Mouse (Mus musculus) hindbrain, embryonic 16.5 days (tissue): Measurements from ENCODE around the gene Slc25a13. TPM values are rescaled to one million over a fixed set of nuclear protein-coding genes. Genes with fewer than 3 reads are reported as not detected.

Experiments
- ATAC-seq: fragments of 200-750 bp; cut with Nextera tagmentation; 2 replicates; pipeline ENCODE4 v1.8.0; 2017; ENCODE audit warnings: moderate TSS enrichment, moderate library complexity
- H3K27ac ChIP-seq: fragments of 300-500 bp; sonication (generic); 2 replicates; pipeline ENCODE4 v1.5.1; 2014; ENCODE audit warnings: low read depth, mild to moderate bottlenecking, control low read depth, low read length, moderate library complexity
- H3K27me3 ChIP-seq: fragments of 300-500 bp; sonication (generic); replicated peaks from 2 replicates; pipeline ENCODE4 v1.6.1; 2014; ENCODE audit warnings: low read length; ENCODE audit not compliant: control insufficient read depth, insufficient read depth
- H3K36me3 ChIP-seq: fragments of 300-500 bp; sonication (generic); 2 replicates; pipeline ENCODE4 v1.6.1; 2014; ENCODE audit warnings: mild to moderate bottlenecking, low read length, moderate library complexity, mixed read lengths; ENCODE audit not compliant: control insufficient read depth, insufficient read depth
- H3K4me1 ChIP-seq: fragments of 300-500 bp; sonication (generic); 2 replicates; pipeline ENCODE4 v1.6.1; 2014; ENCODE audit warnings: low read depth, low read length; ENCODE audit not compliant: control insufficient read depth, insufficient read depth
- H3K4me2 ChIP-seq: fragments of 300-500 bp; sonication (generic); 2 replicates; pipeline ENCODE4 v1.6.1; 2014; ENCODE audit warnings: mild to moderate bottlenecking, low read length, control low read depth, moderate library complexity
- H3K4me3 ChIP-seq: fragments of 300-500 bp; sonication (generic); 2 replicates; pipeline ENCODE4 v1.5.1; 2014; ENCODE audit warnings: mild to moderate bottlenecking, low read length, control low read depth, moderate library complexity
- H3K9ac ChIP-seq: fragments of 300-500 bp; sonication (generic); 2 replicates; pipeline ENCODE4 v1.6.1; 2014; ENCODE audit warnings: low read depth, mild to moderate bottlenecking, control low read depth, low read length, moderate library complexity
- H3K9me3 ChIP-seq: fragments of 300-500 bp; sonication (generic); 2 replicates; pipeline ENCODE4 v1.6.1; 2014; ENCODE audit warnings: mild to moderate bottlenecking, low read length, moderate library complexity; ENCODE audit not compliant: control insufficient read depth
- WGBS: fragments of 180-500 bp; shearing (Covaris S2); extraction: QIAGEN DNeasy Blood & Tissue Kit; methylation state at CpG from one replicate; pipeline ENCODE4 v1.1.7; 2014; 5-methylcytosine and 5-hydroxymethylcytosine counted together
- polyA plus RNA-seq: library from polyadenylated mRNA; unstranded; fragments of >200 nt; fragmentation: Nextera tagmentation; extraction: Ambion mirVana; gene quantifications from 2 replicates; pipeline ENCODE4 v1.2.1, GENCODE M21; 2015

Gene Slc25a13
- polyA plus RNA-seq, 1 experiment from 2014 or later = 6.3 TPM

- ATAC-seq = 0 out of 2 replicates have a peak, but pooled peaks have one; percentile 22
- H3K4me3 ChIP-seq = no peak overlapping the region
- H3K4me2 ChIP-seq = no peak overlapping the region
- no peaks in the 10 kb centered on the region for H3K9me3 ChIP-seq
- no peak overlapping the region for H3K9ac ChIP-seq
- WGBS = 33% methylated on average over 6 of the region's 6 CpGs
- no peaks in the 10 kb centered on the region for H3K27me3 ChIP-seq
- H3K27ac ChIP-seq = no peak overlapping the region
- H3K36me3 ChIP-seq = no peaks in the 10 kb centered on the region
- peaks cover 5% of the 10 kb centered on the region for H3K4me1 ChIP-seq
Measured at GRCm38 (mm10) chr6:6162146-6162545, 54.8 kb downstream of the Slc25a13 start.

- whole genome bisulfite sequencing = 78% methylated on average over 7 of the region's 7 CpGs
Measured at GRCm38 (mm10) chr6:6160645-6161426, 56.1 kb downstream of the Slc25a13 start.

GRCm38 (mm10) chr6:6159221-6159859, 57.6 kb downstream of the Slc25a13 start:
- no peak overlapping the region for H3K4me3 ChIP-seq
- H3K4me2 ChIP-seq = no peak overlapping the region
- ATAC-seq = 0 out of 2 replicates have a peak, but pooled peaks have one; percentile 31
- H3K4me1 ChIP-seq = peaks cover 5% of the 10 kb centered on the region
- H3K27ac ChIP-seq = no peak overlapping the region
- H3K9ac ChIP-seq = no peak overlapping the region
- WGBS = 12% methylated on average over 7 of the region's 7 CpGs
- no peaks in the 10 kb centered on the region for H3K36me3 ChIP-seq
- H3K27me3 ChIP-seq = no peaks in the 10 kb centered on the region
- no peaks in the 10 kb centered on the region for H3K9me3 ChIP-seq

More at GRCm38 (mm10) chr6:6160645-6161426, 56.1 kb downstream of the Slc25a13 start:
- no peak overlapping the region for H3K27ac ChIP-seq
- H3K4me3 ChIP-seq = no peak overlapping the region
- H3K9ac ChIP-seq = no peak overlapping the region
- H3K4me1 ChIP-seq = peaks cover 5% of the 10 kb centered on the region
- no peak for ATAC-seq
- H3K9me3 ChIP-seq = no peaks in the 10 kb centered on the region
- no peak overlapping the region for H3K4me2 ChIP-seq
- no peaks in the 10 kb centered on the region for H3K27me3 ChIP-seq
- no peaks in the 10 kb centered on the region for H3K36me3 ChIP-seq

- no peaks in the 10 kb centered on the region for H3K36me3 ChIP-seq
- ATAC-seq = no peak
- H3K4me1 ChIP-seq = no peaks in the 10 kb centered on the region
- 75% methylated on average over 10 of the region's 10 CpGs for WGBS
- H3K9ac ChIP-seq = no peak overlapping the region
- H3K4me2 ChIP-seq = no peak overlapping the region
- no peaks in the 10 kb centered on the region for H3K9me3 ChIP-seq
- H3K27me3 ChIP-seq = no peaks in the 10 kb centered on the region
- no peak overlapping the region for H3K27ac ChIP-seq
- H3K4me3 ChIP-seq = no peak overlapping the region
Measured at GRCm38 (mm10) chr6:6153426-6153825, 63.5 kb downstream of the Slc25a13 start.

- Histone ChIP-seq H3K36me3 (no peaks in the 10 kb centered on the region), H3K4me2 (no peak overlapping the region), H3K9me3 (no peaks in the 10 kb centered on the region), H3K4me1 (no peaks in the 10 kb centered on the region), H3K9ac (no peak overlapping the region), H3K27ac (no peak overlapping the region), H3K27me3 (no peaks in the 10 kb centered on the region), H3K4me3 (no peak overlapping the region)
- 93% methylated on average over 6 of the region's 6 CpGs for WGBS
- no peak for ATAC-seq
Measured at GRCm38 (mm10) chr6:6150811-6151210, 66.2 kb downstream of the Slc25a13 start.

- no peak overlapping the region for H3K4me2 ChIP-seq
- no peak overlapping the region for H3K27ac ChIP-seq
- no peak overlapping the region for H3K9ac ChIP-seq
- no peaks in the 10 kb centered on the region for H3K36me3 ChIP-seq
- no peak overlapping the region for H3K4me3 ChIP-seq
- H3K4me1 ChIP-seq = no peaks in the 10 kb centered on the region
- no peaks in the 10 kb centered on the region for H3K27me3 ChIP-seq
- no peaks in the 10 kb centered on the region for H3K9me3 ChIP-seq
- 66% methylated on average over 2 of the region's 2 CpGs for WGBS
- ATAC-seq = no peak
Measured at GRCm38 (mm10) chr6:6149751-6150150, 67.2 kb downstream of the Slc25a13 start.

GRCm38 (mm10) chr6:6149329-6149728, 67.6 kb downstream of the Slc25a13 start:
- Histone ChIP-seq H3K9ac (no peak overlapping the region), H3K4me3 (no peak overlapping the region)

GRCm38 (mm10) chr6:6145412-6145811, 71.6 kb downstream of the Slc25a13 start:
- H3K9me3 ChIP-seq = no peaks in the 10 kb centered on the region
- H3K9ac ChIP-seq = no peak overlapping the region
- no peak overlapping the region for H3K27ac ChIP-seq
- H3K36me3 ChIP-seq = no peaks in the 10 kb centered on the region
- 82% methylated on average over 13 of the region's 13 CpGs for WGBS
- H3K27me3 ChIP-seq = no peaks in the 10 kb centered on the region
- H3K4me2 ChIP-seq = no peak overlapping the region
- no peak overlapping the region for H3K4me3 ChIP-seq
- no peaks in the 10 kb centered on the region for H3K4me1 ChIP-seq
- no peak for ATAC-seq

More at GRCm38 (mm10) chr6:6149329-6149728, 67.6 kb downstream of the Slc25a13 start:
- Histone ChIP-seq H3K27ac (no peak overlapping the region), H3K4me1 (no peaks in the 10 kb centered on the region), H3K4me2 (no peak overlapping the region), H3K36me3 (no peaks in the 10 kb centered on the region), H3K9me3 (no peaks in the 10 kb centered on the region), H3K27me3 (no peaks in the 10 kb centered on the region)
- WGBS = 90% methylated on average over 3 of the region's 3 CpGs
- ATAC-seq = no peak

GRCm38 (mm10) chr6:6143525-6143924, 73.4 kb downstream of the Slc25a13 start:
- Histone ChIP-seq H3K9me3 (no peaks in the 10 kb centered on the region), H3K4me2 (no peak overlapping the region), H3K27me3 (no peaks in the 10 kb centered on the region), H3K4me3 (no peak overlapping the region), H3K36me3 (no peaks in the 10 kb centered on the region), H3K27ac (no peak overlapping the region), H3K4me1 (no peaks in the 10 kb centered on the region), H3K9ac (no peak overlapping the region)
- WGBS = 54% methylated on average over 7 of the region's 7 CpGs
- no peak for ATAC-seq
